Mouse (Mus musculus): ENCODE data around the gene Gm49673.
"Not testable (repeated sequence)": the region's sequence is repeated elsewhere in the genome, so short reads cannot be mapped to it uniquely, and the experiment has no call there.

The Gm49673 gene

GRCm38 (mm10) chr17:8147439-8148316 lies at the start of gene Gm49673, which contains the start of gene Rnaset2a:
Gene Gm49673, minus strand, starts transcription at chr17:8147788.
Gene Rnaset2a, minus strand, starts transcription at chr17:8148097.
- DNase-seq (ENCODE audit: low spot score in 2 of 2), result peak in 1 of 2 experiments; percentile 44

DNA sequence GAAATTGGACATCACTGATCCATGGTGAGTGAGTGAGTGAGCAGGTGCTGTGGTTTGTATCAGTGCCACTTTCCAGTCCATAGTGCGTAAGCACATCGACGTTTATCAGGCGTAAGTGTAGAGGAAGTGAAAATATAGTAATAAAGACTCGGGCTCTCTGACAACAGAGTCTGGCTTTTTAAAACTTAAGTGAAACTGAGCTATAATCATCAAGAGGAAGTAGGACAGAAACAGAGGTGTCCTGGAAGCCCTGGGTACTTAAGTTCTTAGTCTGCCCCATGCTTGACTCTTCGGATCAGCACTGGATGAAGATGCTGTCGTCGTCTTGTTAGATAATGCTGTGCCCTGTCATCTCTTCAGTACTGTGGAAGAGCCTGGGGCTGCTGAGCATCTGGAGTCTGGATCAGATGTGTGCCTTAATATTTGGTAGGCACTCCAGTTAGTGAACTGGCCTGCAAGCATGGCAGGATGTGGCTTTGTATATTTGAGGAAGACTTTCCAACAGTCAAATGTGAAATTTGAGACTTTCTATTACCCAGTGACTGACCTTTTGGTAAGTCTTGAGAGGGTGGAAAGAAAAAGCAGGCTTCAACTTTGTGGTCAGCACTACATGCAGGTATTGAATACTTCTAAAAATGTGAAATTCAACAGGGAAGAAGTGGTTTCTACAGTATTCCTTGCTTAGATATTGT lies 48.2 kb upstream of the Gm49673 start:
- no peak for DNase-seq (ENCODE audit: low spot score in 2 of 2)

DNA sequence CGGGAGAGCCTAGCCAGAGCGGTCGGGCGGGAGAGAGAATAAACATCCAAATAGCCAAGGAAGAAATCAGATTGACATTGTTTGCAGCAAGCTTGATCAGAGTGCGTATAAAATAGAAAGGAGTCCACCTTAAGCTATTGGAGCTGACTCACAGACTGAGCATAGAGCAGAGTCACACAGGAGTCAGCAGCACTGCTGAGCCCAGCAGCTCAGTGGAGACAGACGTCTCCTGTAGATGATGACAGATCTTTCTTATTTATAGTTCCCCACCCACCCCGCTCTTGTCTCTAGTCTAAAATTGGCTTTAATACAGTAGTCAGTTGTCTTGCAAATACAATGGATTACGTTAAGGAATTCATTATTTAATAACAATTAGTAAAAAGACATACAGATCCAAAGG lies 46.1 kb upstream of the Gm49673 start:
- DNase-seq (ENCODE audit: low spot score in 2 of 2), result no peak

DNA sequence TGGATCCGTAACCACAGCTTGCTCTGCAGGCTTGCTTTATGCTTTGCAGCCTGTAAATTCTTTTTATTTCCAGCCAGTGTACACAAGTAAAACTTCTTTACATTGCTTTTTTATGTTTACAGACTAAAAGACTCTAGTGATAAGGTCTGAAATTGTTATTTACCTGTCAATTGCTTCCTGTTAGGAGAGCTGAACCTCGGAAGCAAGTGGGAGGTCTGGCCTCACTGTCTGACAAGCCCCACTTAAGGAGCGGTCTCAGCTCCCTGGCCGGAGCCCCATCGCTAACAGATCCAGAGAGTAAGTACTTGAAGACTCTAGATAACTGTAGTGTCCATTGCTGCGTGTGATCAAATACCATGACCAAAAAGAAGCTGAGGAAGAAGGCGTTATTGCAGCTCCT lies 36.6 kb upstream of the Gm49673 start:
- no peak for DNase-seq (ENCODE audit: low spot score in 2 of 2)

GRCm38 (mm10) chr17:8183815-8184214 lies 36.2 kb upstream of the Gm49673 start:
- no peak for DNase-seq (ENCODE audit: low spot score in 2 of 2)

- DNase-seq (ENCODE audit: low spot score in 2 of 2), result no peak
Observed at GRCm38 (mm10) chr17:8177090-8177489, 29.5 kb upstream of the Gm49673 start.

GRCm38 (mm10) chr17:8171081-8171480 lies 23.5 kb upstream of the Gm49673 start:
- no peak for DNase-seq (ENCODE audit: low spot score in 2 of 2)

DNA sequence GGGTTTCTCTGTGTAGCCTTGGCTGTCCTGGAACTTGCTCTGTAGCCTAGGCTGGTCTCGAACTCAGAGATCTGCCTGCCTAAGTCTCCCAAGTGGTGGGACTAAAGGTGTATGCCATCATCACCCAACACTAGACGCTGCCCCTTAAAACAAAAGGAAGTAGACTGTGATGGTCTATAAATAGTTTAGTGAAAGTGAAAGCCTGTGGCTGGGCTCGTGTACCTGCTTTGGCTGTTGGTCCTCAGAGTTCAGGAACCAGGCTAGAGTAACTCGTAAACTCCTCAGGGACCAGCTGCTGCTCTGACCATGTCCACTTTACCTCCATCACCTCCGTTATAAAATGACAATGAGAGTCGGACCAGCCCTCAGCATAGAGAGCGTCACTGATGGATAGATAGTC lies 22.7 kb upstream of the Gm49673 start:
- no peak for DNase-seq (ENCODE audit: low spot score in 2 of 2)

GRCm38 (mm10) chr17:8167436-8167835 lies 19.8 kb upstream of the Gm49673 start:
- DNase-seq (ENCODE audit: low spot score in 2 of 2), result not testable (repeated sequence)

DNA sequence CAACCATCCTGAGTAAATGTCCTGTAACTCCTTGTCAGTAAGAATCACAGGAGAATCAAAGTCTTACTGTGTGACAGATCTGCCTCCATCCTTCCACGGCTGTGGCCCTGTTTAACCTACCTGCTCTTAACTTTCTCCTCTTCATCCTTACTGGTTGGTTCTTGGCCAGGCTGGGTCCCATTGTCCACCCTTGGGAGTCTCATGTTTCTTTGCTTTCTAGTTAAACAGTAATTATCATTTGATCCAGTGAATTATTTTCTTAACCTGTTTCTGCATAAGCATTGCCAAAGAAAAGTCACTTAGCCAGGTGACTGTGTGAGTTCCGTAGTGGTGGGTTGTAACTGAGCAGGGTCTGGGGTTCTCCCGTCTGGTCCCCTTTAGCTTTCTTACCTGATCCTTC lies 18.9 kb upstream of the Gm49673 start:
- not testable (repeated sequence) for DNase-seq (ENCODE audit: low spot score in 2 of 2)

GRCm38 (mm10) chr17:8165977-8166376 lies 18.4 kb upstream of the Gm49673 start:
- not testable (repeated sequence) for DNase-seq (ENCODE audit: low spot score in 2 of 2)

GRCm38 (mm10) chr17:8165608-8165945 lies 18.0 kb upstream of the Gm49673 start:
- DNase-seq (ENCODE audit: low spot score in 2 of 2), result peak; percentile 23 to 42

- peak in 1 of 2 experiments; percentile 10 for DNase-seq (ENCODE audit: low spot score in 2 of 2)
Observed at GRCm38 (mm10) chr17:8164701-8165607, 17.4 kb upstream of the Gm49673 start, which contains the start of gene Fgfr1op. Gene Fgfr1op, plus strand, starts transcription at chr17:8165501.

DNA sequence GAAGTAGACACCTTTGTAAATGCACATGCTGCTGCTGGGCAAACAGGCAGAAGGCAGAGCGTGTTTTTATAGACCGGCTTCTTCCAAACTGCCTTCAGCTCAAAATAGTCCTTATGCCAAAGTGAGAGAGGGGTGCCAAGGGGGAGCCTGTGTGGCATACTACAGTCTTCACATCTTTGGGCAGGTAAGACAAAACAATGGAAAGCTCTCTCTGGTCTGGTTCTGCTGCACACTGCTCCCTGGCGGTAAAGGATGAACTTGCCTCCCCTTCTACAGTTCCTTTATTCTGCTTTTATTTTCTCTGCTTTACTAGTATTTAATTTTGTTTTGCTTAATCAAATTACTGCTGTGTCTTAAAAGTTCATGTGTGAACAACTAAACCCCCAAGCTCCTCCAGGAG lies 13.4 kb upstream of the Gm49673 start:
- peak in 1 of 2 experiments; percentile 50 for DNase-seq (ENCODE audit: low spot score in 2 of 2)

- not testable (repeated sequence) for DNase-seq (ENCODE audit: low spot score in 2 of 2)
Observed at GRCm38 (mm10) chr17:8158627-8159026, 11.0 kb upstream of the Gm49673 start.

- not testable (repeated sequence) for DNase-seq (ENCODE audit: low spot score in 2 of 2)
Observed at GRCm38 (mm10) chr17:8155982-8156381, 8.4 kb upstream of the Gm49673 start.

DNA sequence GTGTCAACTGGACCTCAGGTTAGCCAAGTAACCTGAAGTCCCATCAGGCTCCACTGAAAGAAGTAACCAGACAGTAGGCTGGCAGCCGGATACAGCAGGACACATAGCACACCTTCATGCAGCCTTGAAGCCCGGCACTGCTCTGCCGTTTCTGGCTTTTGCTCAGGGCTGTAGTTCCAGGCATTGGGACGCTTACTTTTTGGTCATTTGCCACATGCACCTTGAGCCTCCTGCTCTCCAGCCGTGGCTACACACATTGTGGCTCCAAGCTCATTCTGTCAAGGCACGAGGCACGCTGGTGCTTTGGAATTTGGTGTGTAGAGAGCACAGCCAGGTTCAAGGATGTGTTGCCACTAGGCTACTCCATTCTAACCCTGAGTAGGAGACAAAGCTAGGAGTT lies 7.4 kb upstream of the Gm49673 start:
- DNase-seq (ENCODE audit: low spot score in 2 of 2), result not testable (repeated sequence)

DNA sequence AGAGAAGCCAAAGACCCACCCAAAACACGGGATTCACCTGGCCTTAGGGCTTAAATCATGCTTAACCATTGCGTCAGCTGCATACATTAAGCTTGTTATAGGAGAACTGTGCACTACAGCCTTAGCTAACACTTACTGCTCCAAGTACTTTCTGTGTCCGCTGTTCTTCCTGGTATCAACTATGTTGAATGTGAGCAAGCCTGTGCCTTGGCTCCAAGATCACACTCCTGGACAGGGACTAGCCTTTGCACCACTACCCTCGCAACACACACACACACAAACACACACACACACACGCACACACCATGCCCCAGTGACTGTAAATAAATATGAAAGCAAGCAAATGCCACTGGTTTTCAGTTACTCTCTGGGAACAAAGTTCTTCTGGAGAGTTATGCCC lies 657 bp downstream of the Gm49673 start:
- not testable (repeated sequence) for DNase-seq (ENCODE audit: low spot score in 2 of 2)

GRCm38 (mm10) chr17:8143802-8144673 lies 3.5 kb downstream of the Gm49673 start:
- DNase-seq (ENCODE audit: low spot score in 2 of 2), result not testable (repeated sequence)

DNA sequence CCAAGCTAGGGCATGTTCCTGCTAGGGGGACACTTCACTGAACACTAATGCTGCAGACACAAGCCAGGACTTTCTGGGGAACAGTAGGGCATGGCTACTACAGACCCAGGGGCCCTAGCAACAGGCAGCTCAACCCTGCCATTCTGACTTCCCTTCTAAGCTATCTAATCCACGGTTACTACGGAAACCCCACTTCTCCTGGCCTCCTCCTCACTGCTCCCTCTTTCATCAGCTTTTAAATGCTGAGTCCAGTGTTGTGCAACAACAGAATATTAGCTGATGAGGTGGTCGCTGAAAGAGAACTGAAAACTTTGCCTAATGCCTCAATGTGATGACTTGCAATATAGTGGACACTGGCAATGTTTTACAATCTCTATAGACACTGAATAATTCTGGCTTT lies 7.4 kb downstream of the Gm49673 start:
- not testable (repeated sequence) for DNase-seq (ENCODE audit: low spot score in 2 of 2)

GRCm38 (mm10) chr17:8138116-8138515 lies 9.5 kb downstream of the Gm49673 start:
- not testable (repeated sequence) for DNase-seq (ENCODE audit: low spot score in 2 of 2)
